In the genomic region with DNA sequence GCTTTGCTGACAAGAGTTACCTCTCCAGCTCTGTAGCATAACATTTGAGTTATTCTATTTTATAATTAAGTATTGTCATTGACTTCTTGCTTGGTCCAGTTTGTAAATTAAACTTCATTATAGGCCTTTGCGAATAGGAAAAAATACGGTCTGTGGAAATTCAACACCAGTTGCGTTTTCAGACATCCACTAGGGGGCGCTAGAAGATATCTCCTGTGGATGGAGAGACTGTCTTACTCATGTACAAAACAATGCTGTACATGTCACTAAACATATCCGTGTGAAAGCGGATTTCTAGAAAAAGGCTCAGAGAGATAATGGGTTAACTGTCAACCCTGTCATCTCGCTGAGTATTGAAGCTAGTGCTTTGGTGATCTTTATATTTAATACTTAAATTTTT, we compare ENCODE assay signal across 1 mouse cellular context.
TF ChIP-seq lines count a peak whose summit lies in the region.

No protein-coding gene starts in this region.

TF ChIP-seq in CH12.LX, 34 proteins besides CTCF, POLR2A, EP300 and RAD21 (continued from another document):
- TF ChIP-seq USF1 (IDR thresholded peaks at IDR 0.05; ENCODE audit: low read depth, low read length) (no peak), CHD1 (IDR thresholded peaks at IDR 0.05; ENCODE audit: low read depth, low read length) (no peak), NELFE (IDR thresholded peaks at IDR 0.05; ENCODE audit: low read depth, low read length) (no peak), RCOR1 (conservative IDR thresholded peaks at IDR 0.05; ENCODE audit: low read depth, low read length) (no peak), IRF4 (IDR thresholded peaks at IDR 0.05; ENCODE audit: low read depth, low read length) (0 out of 2 replicates have a peak, but pooled peaks have one; percentile 49), UBTF (IDR thresholded peaks at IDR 0.05; ENCODE audit: low read depth, low read length) (no peak), E2F4 (IDR thresholded peaks at IDR 0.05; ENCODE audit: insufficient replicate concordance, low read depth, low read length) (no peak), USF2 (conservative IDR thresholded peaks at IDR 0.05; ENCODE audit: low read depth, low read length) (no peak), KAT2A (IDR thresholded peaks at IDR 0.05; ENCODE audit: insufficient replicate concordance, low read length) (no peak), MEF2A (IDR thresholded peaks at IDR 0.05; ENCODE audit: borderline replicate concordance, low read depth, low read length) (no peak), MXI1 (IDR thresholded peaks at IDR 0.05; ENCODE audit: low read depth, low read length) (no peak), NRF1 (IDR thresholded peaks at IDR 0.05; ENCODE audit: low read depth, low read length) (no peak)
